Mouse (Mus musculus) telencephalon, adult 2 months (tissue): Measurements from ENCODE around the gene Arhgap15.

Experiments used
- DNase-seq: peaks from one replicate; pipeline ENCODE4 v3.0.0-alpha.2; 2011; ENCODE audit warnings: low read depth, low spot score

Gene Arhgap15

GRCm38 (mm10) chr2:43783759-43784735, 35.4 kb downstream of the Arhgap15 start:
- DNase-seq: no peak

- DNase-seq: no peak
These were observed 37.5 kb downstream of the Arhgap15 start for GRCm38 (mm10) chr2:43786101-43786500.

GRCm38 (mm10) chr2:43787141-43787540, 38.5 kb downstream of the Arhgap15 start:
- no peak for DNase-seq

- no peak for DNase-seq
These were observed 39.9 kb downstream of the Arhgap15 start for GRCm38 (mm10) chr2:43788484-43788883.

DNA sequence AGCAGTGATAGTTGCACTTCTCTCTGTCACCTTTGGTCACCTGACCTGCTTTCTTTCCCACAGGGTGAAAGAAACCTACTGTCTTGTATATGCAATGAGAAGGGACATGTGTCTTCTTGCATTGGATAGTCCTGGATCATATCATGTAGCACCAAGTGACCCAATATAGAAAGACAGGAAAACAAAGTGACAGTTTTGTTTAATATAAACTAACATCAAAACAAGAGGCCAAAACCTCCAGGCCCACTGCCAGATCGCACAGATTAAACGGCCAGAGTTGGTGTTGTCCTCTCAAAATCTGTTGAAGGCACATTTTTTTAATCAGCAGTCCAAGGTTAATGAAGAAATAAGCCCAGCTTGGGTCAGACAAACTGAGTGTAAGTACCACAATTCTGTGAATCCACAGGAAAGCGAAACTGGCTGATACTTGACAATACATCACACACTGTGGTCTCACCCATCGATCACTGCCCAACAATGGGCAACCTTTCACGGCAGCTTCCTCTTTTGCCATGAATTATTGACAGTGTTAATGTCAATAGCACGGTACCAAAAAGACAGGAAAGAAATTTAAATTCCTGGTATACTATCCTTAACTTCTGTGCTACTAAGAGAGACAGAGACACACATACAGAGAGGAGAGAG, 41.5 kb downstream of the Arhgap15 start:
- DNase-seq: no peak

GRCm38 (mm10) chr2:43791575-43791974, 43.0 kb downstream of the Arhgap15 start:
- DNase-seq: no peak

DNA sequence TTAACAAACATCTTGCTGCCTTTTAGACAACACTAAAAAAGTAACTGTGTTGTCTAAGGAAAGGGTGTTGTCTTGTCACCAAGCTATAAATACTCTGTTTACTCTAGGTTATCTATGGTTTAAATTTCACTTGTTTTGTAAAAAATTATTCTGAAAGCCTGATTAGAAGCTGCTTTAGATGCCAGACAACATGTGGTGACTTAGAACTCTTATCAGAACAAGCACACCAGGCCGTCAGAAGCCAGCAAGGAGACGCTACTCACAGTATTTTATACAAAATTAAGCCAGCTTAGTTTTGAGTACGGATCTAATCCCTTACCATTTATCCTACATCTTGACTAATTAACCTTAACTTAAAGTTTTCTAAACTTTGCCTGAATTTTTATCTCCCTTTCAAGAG, 44.5 kb downstream of the Arhgap15 start:
- no peak for DNase-seq

DNA sequence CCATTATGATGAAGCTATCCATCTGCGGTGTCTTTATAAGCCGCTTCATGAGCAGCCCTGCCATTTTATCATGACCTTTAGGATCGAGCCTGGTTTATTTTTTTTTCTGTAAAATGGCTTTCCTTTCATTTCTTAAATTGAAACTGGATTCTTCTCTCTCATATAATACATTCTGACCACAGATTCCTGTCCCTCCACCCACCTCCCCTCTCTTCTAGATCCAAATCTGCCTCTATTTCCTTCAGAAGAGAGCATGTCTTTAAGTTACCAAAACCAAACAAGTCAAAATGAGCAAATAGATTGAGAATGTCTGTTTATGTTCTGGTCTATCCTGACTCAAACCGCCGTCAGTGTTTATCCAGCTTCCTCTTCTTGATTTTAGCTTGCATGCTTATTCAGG, 46.1 kb downstream of the Arhgap15 start:
- DNase-seq: no peak

GRCm38 (mm10) chr2:43796448-43796847, 47.8 kb downstream of the Arhgap15 start:
- DNase-seq: no peak

DNA sequence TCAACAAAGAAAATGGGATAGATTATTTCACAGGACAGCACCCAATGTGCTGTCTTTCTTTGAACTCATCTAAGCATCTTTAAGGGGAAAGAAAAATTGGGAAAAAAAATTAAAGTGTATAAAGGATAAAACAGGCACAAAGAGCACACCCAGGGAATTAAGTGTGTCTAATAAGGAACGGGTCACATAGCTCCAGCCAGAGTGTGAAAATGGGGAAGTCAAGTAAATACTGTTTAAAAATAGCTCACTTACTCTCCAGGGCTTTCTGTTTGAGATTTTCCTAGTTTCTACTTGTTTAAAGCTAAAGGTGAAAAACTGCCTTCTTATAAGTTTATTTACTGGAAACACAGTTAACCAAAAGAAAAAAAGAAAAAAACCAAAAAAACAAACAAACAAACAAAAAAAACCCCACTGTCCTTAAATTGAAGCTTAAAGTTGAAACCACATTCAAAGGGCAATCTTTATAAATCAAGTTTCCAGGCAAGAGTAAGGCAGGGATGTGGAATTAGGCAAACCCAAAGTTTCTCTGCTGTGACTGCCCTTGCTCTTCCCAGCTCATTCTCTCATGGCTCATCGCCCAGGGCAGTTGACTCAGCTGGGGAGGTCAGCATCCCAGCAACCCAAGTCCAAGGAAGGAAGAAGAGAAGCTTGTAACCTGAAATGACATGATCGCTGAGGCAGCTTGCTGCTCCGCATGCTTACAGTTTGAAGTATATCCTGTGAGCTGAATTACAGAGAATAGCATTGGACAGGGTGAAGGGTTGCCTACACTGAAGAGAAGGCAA, 57.5 kb downstream of the Arhgap15 start:
- no peak for DNase-seq

DNA sequence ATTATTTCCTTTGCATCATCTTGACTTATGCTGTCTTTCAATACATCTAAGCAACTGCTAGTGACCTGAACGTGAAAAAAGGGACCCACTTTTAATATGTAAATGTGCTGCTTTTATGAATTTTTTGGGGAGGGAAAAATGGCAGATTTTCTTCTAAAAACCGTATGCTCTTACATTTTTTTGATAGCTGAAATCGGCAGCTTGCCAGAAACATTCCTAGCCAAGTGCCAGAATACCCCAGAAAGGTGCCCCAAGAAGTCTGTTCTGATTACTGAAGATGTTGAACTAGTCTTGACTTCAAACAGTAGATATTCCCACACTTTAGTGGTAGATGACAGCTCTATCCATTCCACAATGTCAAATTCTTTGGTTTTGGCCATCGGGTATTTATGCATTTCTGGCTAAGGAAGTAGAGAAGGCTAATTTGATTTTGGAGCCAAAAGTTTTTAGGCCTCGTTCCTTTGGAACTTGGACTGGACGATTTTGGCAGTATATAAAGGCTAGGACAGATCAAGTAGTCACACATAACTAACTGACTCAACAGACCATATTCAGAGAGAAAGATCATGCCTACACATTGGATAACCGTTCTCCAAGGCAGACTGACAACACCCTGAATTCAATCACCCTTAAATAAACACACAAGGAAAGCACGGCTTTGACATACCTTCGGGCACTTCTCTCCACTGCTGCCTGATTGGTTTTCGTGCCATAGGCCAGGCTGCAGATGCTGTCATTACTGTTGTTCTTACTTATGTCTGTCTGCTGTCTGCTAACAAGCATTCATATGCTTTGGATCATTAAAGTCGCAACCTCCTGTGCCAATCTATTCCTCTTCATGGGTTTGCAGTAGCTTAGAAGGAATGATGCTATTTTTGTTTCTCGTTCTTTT, 67.5 kb downstream of the Arhgap15 start:
- no peak for DNase-seq

DNA sequence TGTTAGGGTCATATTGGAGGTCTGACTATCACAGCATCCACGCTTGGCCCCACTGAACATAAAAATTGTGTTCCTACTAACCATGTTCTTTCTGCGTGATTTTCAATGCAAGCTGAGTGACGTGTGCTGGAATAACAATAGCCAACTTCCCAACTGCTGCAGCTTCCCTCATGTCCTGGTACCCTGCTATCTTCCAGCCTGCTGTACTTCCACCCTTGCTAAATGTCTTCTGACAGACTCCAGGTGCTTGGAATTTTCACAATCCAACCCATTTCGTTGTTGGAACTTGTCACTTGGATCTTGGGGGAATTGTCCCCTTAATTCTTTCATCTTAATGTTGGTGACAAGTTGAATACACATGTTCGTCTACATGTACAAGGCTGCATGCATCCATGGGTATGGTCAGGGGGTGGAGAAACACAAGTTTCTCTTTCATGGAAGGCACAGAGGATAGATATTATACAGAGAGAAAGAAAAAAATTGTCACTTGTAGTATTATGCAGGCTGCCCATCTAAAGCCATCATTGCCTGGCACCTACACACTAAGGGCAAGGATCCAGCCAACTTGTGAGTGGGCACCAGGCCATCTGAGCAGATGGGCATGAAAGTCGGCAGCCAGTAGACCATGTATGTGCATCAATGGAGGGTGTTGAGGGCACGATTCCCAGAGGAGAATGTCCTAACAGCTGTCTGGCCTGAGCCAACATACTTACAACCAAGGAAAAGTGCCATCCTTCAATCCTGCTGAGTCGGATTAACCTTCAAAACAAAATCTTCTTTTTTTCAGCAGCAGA, 68.4 kb downstream of the Arhgap15 start:
- peak; percentile 34 for DNase-seq

- DNase-seq: no peak
These were observed 87.3 kb downstream of the Arhgap15 start for GRCm38 (mm10) chr2:43835931-43836330.

DNA sequence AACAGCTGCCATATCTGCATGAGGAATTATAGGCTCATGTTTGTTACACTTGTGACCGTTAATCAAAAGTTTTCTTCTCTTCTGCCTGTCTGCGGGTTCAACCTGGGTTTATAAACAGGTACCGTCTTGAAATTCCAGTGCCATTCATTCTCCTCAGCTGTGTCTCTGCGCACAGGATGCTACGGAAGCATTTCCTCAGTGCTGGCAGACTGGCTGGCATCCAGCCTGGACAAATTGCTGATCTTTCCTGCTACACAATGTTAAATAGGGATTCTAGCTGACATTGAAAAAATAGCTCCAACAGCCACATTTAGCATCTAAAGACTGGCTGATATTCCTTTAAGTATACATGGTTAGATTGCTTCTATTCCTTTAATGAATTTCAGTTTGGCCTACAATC, 93.0 kb downstream of the Arhgap15 start:
- DNase-seq: peak; percentile 41

DNA sequence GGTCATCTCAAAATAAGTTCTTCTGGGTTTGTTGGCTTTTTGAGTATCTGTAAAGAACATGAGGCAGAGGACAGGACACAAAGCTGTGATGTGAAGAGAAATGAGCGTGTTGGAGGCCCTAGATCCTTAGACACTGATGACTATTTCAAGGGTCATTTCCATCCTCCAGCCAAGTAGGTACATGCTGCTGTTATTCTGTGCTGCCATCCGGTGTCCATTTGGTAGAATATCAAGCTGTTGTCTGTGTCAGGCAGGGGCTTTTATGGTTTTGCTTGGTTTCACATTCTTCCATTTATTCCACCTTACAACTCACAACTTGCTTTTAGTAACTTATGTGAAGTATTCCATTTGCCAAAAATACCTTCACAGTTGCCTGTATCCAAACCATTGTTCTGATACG, 102.6 kb downstream of the Arhgap15 start:
- peak; percentile 21 for DNase-seq

DNA sequence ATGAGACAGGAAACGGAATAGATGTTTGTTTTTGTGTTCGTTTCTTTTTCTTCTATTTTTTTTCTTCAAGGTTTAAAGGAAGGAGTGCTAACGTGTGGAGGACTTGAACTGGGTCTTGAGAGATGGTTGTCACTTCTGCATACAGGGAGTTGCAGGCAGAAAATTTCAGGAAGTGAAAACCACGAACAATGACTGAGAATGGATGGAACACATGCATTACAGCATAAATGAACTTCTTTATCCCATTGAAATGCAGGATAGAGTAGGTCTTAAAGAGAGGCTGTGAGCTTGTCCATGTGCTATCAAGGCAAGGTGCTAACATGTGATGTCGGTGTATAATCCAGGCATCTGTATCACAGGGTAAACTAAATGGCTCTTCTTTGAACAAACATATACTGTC, 114.1 kb downstream of the Arhgap15 start:
- no peak for DNase-seq

DNA sequence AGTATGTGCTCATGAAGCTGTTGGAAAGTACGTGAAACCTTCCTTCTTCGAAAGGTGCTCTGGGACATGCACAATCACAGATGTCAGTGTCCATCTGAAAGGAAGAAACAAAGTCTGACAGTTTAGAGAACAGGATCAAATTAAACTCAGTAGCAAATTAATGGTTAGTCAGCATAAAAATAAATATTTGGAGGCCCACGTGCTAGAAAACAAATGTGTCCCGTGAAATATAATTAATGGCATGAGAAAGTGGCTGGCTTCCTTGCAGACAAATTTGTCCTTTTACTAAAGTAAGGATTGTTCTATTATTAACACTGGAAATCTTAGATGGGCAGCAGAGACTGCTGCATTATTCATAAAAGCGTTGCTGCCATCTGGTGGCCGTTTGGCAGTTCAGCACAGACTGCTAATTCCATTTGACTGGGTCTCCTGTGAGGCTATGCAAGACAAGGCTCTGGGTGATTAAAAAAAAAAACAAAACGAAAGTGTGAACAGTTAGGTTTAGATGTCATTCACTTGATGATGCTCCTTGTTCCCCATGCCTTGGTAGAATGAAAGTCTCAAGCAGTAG, 153.9 kb downstream of the Arhgap15 start:
- DNase-seq: peak; percentile 76

GRCm38 (mm10) chr2:43907496-43907895, 158.9 kb downstream of the Arhgap15 start:
- no peak for DNase-seq

GRCm38 (mm10) chr2:43914104-43914503, 165.5 kb downstream of the Arhgap15 start:
- DNase-seq: no peak

GRCm38 (mm10) chr2:43923863-43924340, 175.3 kb downstream of the Arhgap15 start:
- DNase-seq: peak; percentile 72
